Mouse (Mus musculus) inflammation-experienced regulatory T-cells, adult 6 months (primary cell): ENCODE measurements around the gene Noc2l. TPM values are rescaled to one million over a fixed set of nuclear protein-coding genes. Genes with fewer than 3 reads are reported as not detected.

Experiments
- ATAC-seq: one replicate; pipeline ENCODE4 v1.8.0; 2017
- polyA plus RNA-seq, 3 experiments: library from polyadenylated mRNA; unstranded; fragments of 100-300 nt; shearing (Covaris generic); gene quantifications; one replicate each; pipeline ENCODE4 v1.2.1; 2017

The Noc2l gene
- polyA plus RNA-seq, 3 experiments from 2014 or later, result 11.2 to 16.2 (median 15.7) TPM

GRCm38 (mm10) chr4:156217022-156217669 is 18.7 kb upstream of the Noc2l start:
- ATAC-seq, result no peak

- no peak for ATAC-seq
These were observed 18.0 kb upstream of the Noc2l start for GRCm38 (mm10) chr4:156217838-156218237.

GRCm38 (mm10) chr4:156219936-156220335 is 15.9 kb upstream of the Noc2l start:
- ATAC-seq, result no peak

GRCm38 (mm10) chr4:156224276-156224675 is 11.5 kb upstream of the Noc2l start:
- ATAC-seq, result no peak

- ATAC-seq, result no peak
These were observed 7.9 kb upstream of the Noc2l start for GRCm38 (mm10) chr4:156227752-156228392.

GRCm38 (mm10) chr4:156228393-156229024 is 7.3 kb upstream of the Noc2l start:
- ATAC-seq, result no peak

GRCm38 (mm10) chr4:156234021-156234501 is 1.7 kb upstream of the Noc2l start:
- no peak for ATAC-seq

GRCm38 (mm10) chr4:156234701-156235213 is 1.1 kb upstream of the Noc2l start, which contains the start of gene Plekhn1:
TSS of gene Plekhn1 (minus strand) at chr4:156234857.
- ATAC-seq, result peak; percentile 24

- peak; percentile 44 for ATAC-seq
These were observed 445 bp upstream of the Noc2l start for GRCm38 (mm10) chr4:156235360-156235770.

GRCm38 (mm10) chr4:156236651-156237447 is 1.0 kb downstream of the Noc2l start:
- ATAC-seq, result no peak

- no peak for ATAC-seq
These were observed 13.8 kb downstream of the Noc2l start for GRCm38 (mm10) chr4:156249567-156249966.

- ATAC-seq, result no peak
These were observed 15.3 kb downstream of the Noc2l start for GRCm38 (mm10) chr4:156251081-156251480.

GRCm38 (mm10) chr4:156252140-156252539 is 16.3 kb downstream of the Noc2l start:
- no peak for ATAC-seq

GRCm38 (mm10) chr4:156252619-156253018 is 16.8 kb downstream of the Noc2l start:
- ATAC-seq, result no peak

- no peak for ATAC-seq
These were observed 17.2 kb downstream of the Noc2l start for GRCm38 (mm10) chr4:156253043-156253442.

GRCm38 (mm10) chr4:156254361-156255077 is 18.7 kb downstream of the Noc2l start:
- peak; percentile 20 for ATAC-seq

GRCm38 (mm10) chr4:156255078-156255839 is 19.4 kb downstream of the Noc2l start, which contains the start of gene Samd11:
TSS of gene Samd11 (minus strand) at chr4:156255657.
- peak; percentile 79 for ATAC-seq
